In the genomic region with DNA sequence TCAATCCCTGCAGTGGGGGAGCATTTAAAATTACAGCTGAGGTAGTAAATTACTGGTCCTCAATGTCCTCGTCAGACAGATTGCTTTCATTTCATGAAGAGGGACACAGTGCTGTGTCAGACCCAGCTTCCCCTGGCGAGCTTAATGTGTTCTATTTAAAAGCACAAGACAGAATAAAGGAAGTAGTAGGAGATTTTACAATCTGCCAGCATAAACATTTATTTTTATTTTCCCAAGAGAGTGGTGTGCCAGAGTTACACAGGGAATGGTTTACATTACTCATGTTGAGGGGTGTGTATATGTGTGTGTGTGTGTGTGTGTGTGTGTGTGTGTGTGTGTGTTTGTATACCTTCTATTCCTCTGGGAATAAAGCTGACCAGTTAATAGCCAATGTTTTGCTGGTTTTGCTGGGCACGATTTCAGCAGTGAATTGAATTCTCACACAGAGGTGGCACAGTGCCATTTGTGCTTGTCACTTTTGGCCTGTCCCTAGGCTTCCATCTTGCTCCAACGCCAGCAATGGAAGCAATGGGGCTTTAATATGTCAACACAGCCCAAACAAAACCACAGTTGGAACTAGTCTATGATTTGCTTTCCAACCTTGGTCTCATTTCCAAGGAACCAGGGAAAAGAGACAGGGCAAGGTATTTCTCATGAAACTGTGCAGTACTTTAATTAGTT, we compare ENCODE assay signal across 10 mouse cellular contexts.
DNase-seq lines count a peak whose midpoint lies in the region; ATAC-seq and TF ChIP-seq lines count a peak whose summit lies in the region.
"Had no signal": no experiment of that assay in that cellular context is flagged by ENCODE, and none has a peak within 500 bp of the region (broad histone marks: within the 10 kb centered on the region; RNA-seq: fewer than 3 reads in every experiment).

No protein-coding gene starts in this region.

- no peak overlapping the region for H3K9ac ChIP-seq in heart, adult 2 months (ENCODE audit: low read depth, low read length)
- H3K9ac ChIP-seq in heart, embryonic 11.5 days (ENCODE audit: low read depth, low read length): no peak overlapping the region
- H3K9ac ChIP-seq in heart, embryonic 15.5 days: no peak overlapping the region
- no peak overlapping the region for H3K9ac ChIP-seq in neural tube, embryonic 15.5 days (replicated peaks)

- H3K27ac ChIP-seq in heart, adult 2 months: no peak overlapping the region
- H3K27ac ChIP-seq in heart, embryonic 11.5 days (ENCODE audit: low read depth, low read length): no peak overlapping the region
- no peak overlapping the region for H3K27ac ChIP-seq in heart, embryonic 15.5 days
- H3K27ac ChIP-seq in neural tube, embryonic 15.5 days (replicated peaks): peak overlapping the region; percentile 48

- H3K4me2 ChIP-seq in heart, embryonic 11.5 days: no peak overlapping the region
- H3K4me2 ChIP-seq in heart, embryonic 15.5 days: no peak overlapping the region
- H3K4me2 ChIP-seq in neural tube, embryonic 15.5 days: no peak overlapping the region

- WGBS in heart, adult 2 months: 21% methylated on average over 4 of the region's 4 CpGs
- 60% methylated on average over 4 of the region's 4 CpGs for WGBS in heart, embryonic 11.5 days (ENCODE audit: insufficient replicate concordance)
- WGBS in heart, embryonic 15.5 days: 38% methylated on average over 4 of the region's 4 CpGs
- 13% methylated on average over 4 of the region's 4 CpGs for WGBS in neural tube, embryonic 15.5 days

- no peaks in the 10 kb centered on the region for H3K36me3 ChIP-seq in heart, adult 2 months (ENCODE audit: control insufficient read depth, insufficient read depth, low read length)
- H3K36me3 ChIP-seq in heart, embryonic 11.5 days (ENCODE audit: control insufficient read depth, insufficient read depth, low read length): no peaks in the 10 kb centered on the region
- H3K36me3 ChIP-seq in heart, embryonic 15.5 days: no peaks in the 10 kb centered on the region
- H3K36me3 ChIP-seq in neural tube, embryonic 15.5 days: no peaks in the 10 kb centered on the region

- ATAC-seq in heart, embryonic 11.5 days (replicated peaks; ENCODE audit: insufficient number of reproducible peaks, low FRiP score, low TSS enrichment): no peak
- peak; percentile 66 for ATAC-seq in heart, embryonic 15.5 days (replicated peaks; ENCODE audit: insufficient number of reproducible peaks, insufficient read depth, low FRiP score, low read depth)
- peak; percentile 87 for ATAC-seq in neural tube, embryonic 15.5 days (ENCODE audit: low FRiP score)
- ATAC-seq in CD4-positive, CD25-positive, alpha-beta regulatory T cell, adult 4 months: no peak

- H3K9me3 ChIP-seq in heart, embryonic 11.5 days (replicated peaks; ENCODE audit: control insufficient read depth, low read length): no peaks in the 10 kb centered on the region
- no peaks in the 10 kb centered on the region for H3K9me3 ChIP-seq in heart, embryonic 15.5 days (replicated peaks)
- H3K9me3 ChIP-seq in neural tube, embryonic 15.5 days (replicated peaks): no peaks in the 10 kb centered on the region

- no peaks in the 10 kb centered on the region for H3K4me1 ChIP-seq in heart, adult 2 months (ENCODE audit: control insufficient read depth, insufficient read depth, low read length)
- H3K4me1 ChIP-seq in heart, embryonic 11.5 days (ENCODE audit: control insufficient read depth, insufficient read depth, low read length): no peaks in the 10 kb centered on the region
- no peaks in the 10 kb centered on the region for H3K4me1 ChIP-seq in heart, embryonic 15.5 days (replicated peaks)
- H3K4me1 ChIP-seq in neural tube, embryonic 15.5 days: peaks cover 16% of the 10 kb centered on the region; the same call in 1 of the 2 replicates
- H3K4me1 ChIP-seq: megakaryocyte, embryonic 14.5 days had no signal

- H3K79me2 ChIP-seq in heart, adult 2 months (replicated peaks; ENCODE audit: control insufficient read depth, insufficient read depth, low read length): no peaks in the 10 kb centered on the region

- H3K27me3 ChIP-seq in heart, adult 2 months (ENCODE audit: control insufficient read depth, insufficient read depth, low read length): no peaks in the 10 kb centered on the region
- H3K27me3 ChIP-seq in heart, embryonic 11.5 days (ENCODE audit: control insufficient read depth, insufficient read depth, low read length): no peaks in the 10 kb centered on the region
- H3K27me3 ChIP-seq in heart, embryonic 15.5 days: no peaks in the 10 kb centered on the region
- H3K27me3 ChIP-seq in neural tube, embryonic 15.5 days (replicated peaks): no peaks in the 10 kb centered on the region
- H3K27me3 ChIP-seq: CH12.LX; megakaryocyte, embryonic 14.5 days had no signal

- intact Hi-C loops in heart, adult 2 months (cut with DNase I): no loop called here

- no peak overlapping the region for H3K4me3 ChIP-seq in heart, adult 2 months
- no peak overlapping the region for H3K4me3 ChIP-seq in heart, embryonic 11.5 days (ENCODE audit: low read depth, low read length)
- H3K4me3 ChIP-seq in heart, embryonic 15.5 days: no peak overlapping the region
- H3K4me3 ChIP-seq in neural tube, embryonic 15.5 days (replicated peaks): no peak overlapping the region
- H3K4me3 ChIP-seq: megakaryocyte, embryonic 14.5 days had no signal

- peak; percentile 17 to 30 for DNase-seq in heart, adult 2 months
- DNase-seq in right cerebral cortex, postnatal 10 days (ENCODE audit: low spot score in 2 of 2): peak; percentile 50 to 63
- DNase-seq in right cerebral cortex, adult 18-20 months: no peak
- no peak for DNase-seq in thymus, postnatal 0 days (ENCODE audit: low spot score)

- no peak for TF ChIP-seq CTCF in heart, adult 2 months (IDR thresholded peaks at IDR 0.05)

- TF ChIP-seq EP300 in heart, adult 2 months (IDR thresholded peaks at IDR 0.05; ENCODE audit: insufficient read depth, low read depth, low read length): no peak

- no peak for TF ChIP-seq POLR2A in heart, adult 2 months (IDR thresholded peaks at IDR 0.05; ENCODE audit: insufficient read depth, low read depth, low read length)

Comparison
In these comparisons a context has a peak if more than half of its experiments do, and no peak if none do; other contexts are left out.
1. DNase-seq: peak in heart, adult 2 months (2 of 2) and right cerebral cortex, postnatal 10 days (2 of 2); none in right cerebral cortex, adult 18-20 months (single experiment) and thymus, postnatal 0 days (single experiment).
2. ATAC-seq: peak in heart, embryonic 15.5 days (single experiment) and neural tube, embryonic 15.5 days (single experiment); none in heart, embryonic 11.5 days (single experiment) and CD4-positive, CD25-positive, alpha-beta regulatory T cell, adult 4 months (single experiment).